Mouse (Mus musculus) left cerebral cortex, postnatal 4 days (tissue): ENCODE results near the gene 1700012P22Rik. TPM values are rescaled to one million over a fixed set of nuclear protein-coding genes. Genes with fewer than 3 reads are reported as not detected.

Source experiments
- total RNA-seq, 2 experiments: library from RNA; stranded (reverse); gene quantifications; 2 replicates each; pipeline ENCODE4 v1.2.3; 2021

The 1700012P22Rik gene
- total RNA-seq, 2 experiments from 2014 or later: not detected

Other genes starting within 250 kb of the 1700012P22Rik start
- gene Oog2, start 248.1 kb downstream of the 1700012P22Rik start, total RNA-seq: not detected
- not detected for gene C87977, start 225.5 kb downstream of the 1700012P22Rik start, total RNA-seq
- gene Pramel5, start 158.3 kb downstream of the 1700012P22Rik start, total RNA-seq: not detected
- gene Gm13128, start 108.5 kb downstream of the 1700012P22Rik start, total RNA-seq: not detected
- gene Gm13119, start 80.8 kb downstream of the 1700012P22Rik start, total RNA-seq: not detected
- gene Pramef20, start 60.8 kb downstream of the 1700012P22Rik start, total RNA-seq: not detected
- not detected for gene Pramef12, start 30.3 kb downstream of the 1700012P22Rik start, total RNA-seq
- gene Gm9944, start 14.5 kb upstream of the 1700012P22Rik start, total RNA-seq: not detected
- not detected for gene Aadacl3, start 25.0 kb upstream of the 1700012P22Rik start, total RNA-seq
- not detected for gene 9430007A20Rik, start 81.0 kb upstream of the 1700012P22Rik start, total RNA-seq
- gene Gm13124, start 126.4 kb upstream of the 1700012P22Rik start, total RNA-seq: not detected
- gene Aadacl4, start 174.9 kb upstream of the 1700012P22Rik start, total RNA-seq: not detected
- gene Gm436, start 247.6 kb upstream of the 1700012P22Rik start, total RNA-seq: not detected